Mouse (Mus musculus) embryonic fibroblast, embryonic 13.5 days (primary cell): ENCODE data around the gene Wasf2.
A peak's percentile ranks its signal among the peaks of the same experiment; 100 is the strongest.

Experiments used
- CTCF ChIP-seq: IDR thresholded peaks from 2 replicates; pipeline ENCODE4 v1.5.1; 2011; ENCODE audit warnings: mild to moderate bottlenecking, control low read depth, low read length, moderate library complexity, borderline replicate concordance; ENCODE audit not compliant: insufficient read depth
- POLR2A ChIP-seq: IDR thresholded peaks from 2 replicates; pipeline ENCODE4 v1.6.1; 2011; ENCODE audit warnings: low read depth, mild to moderate bottlenecking, control low read depth, low read length, moderate library complexity

- TF ChIP-seq CTCF (peak; percentile 54; the same call in 1 of the 2 replicates), POLR2A (no peak)
These were observed 79.1 kb downstream of the Wasf2 start for GRCm38 (mm10) chr4:133209366-133209765.
